In the genomic region with DNA sequence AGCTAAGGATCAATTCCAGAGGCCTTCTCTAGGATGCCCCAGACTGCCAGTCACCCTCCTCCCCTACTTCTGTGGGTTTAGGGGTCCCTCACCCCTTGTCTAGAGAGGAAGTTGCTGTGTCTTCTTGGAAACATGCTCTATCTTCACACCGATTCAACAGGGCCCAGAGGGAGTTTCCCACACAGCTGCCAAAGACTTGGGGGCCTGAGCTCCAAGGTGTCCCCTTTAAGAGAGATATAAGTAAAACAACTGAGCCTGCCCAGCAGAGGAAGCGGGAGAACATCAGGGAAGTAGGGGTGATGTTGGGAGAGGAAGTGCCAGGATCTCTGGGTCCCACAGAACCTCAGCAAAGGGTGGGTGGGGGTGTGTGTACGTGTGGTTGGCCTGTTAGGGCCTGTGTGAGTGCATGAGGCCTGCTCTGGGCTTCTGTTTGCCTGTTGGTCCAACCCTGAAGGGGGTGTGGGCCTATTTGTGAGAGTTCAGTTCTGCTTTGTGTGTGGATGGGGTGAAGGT, we compare ENCODE assay signal across 10 mouse cellular contexts. TPM values are rescaled to one million over a fixed set of nuclear protein-coding genes. Genes with fewer than 3 reads are reported as not detected.
DNase-seq lines count a peak whose midpoint lies in the region; ATAC-seq lines count a peak whose summit lies in the region.
"Had no signal": no experiment of that assay in that cellular context is flagged by ENCODE, and none has a peak within 500 bp of the region (broad histone marks: within the 10 kb centered on the region; RNA-seq: fewer than 3 reads in every experiment).

No protein-coding gene starts in this region.

- no peak overlapping the region for H3K4me2 ChIP-seq in hindbrain, embryonic 11.5 days (replicated peaks; ENCODE audit: low read depth, low read length)
- no peak overlapping the region for H3K4me2 ChIP-seq in liver, embryonic 13.5 days

- H3K4me1 ChIP-seq in hindbrain, embryonic 10.5 days (replicated peaks) = peaks cover 78% of the 10 kb centered on the region
- peaks cover 26% of the 10 kb centered on the region for H3K4me1 ChIP-seq in hindbrain, embryonic 11.5 days (replicated peaks; ENCODE audit: control insufficient read depth, insufficient read depth, low read length)
- peaks cover 100% of the 10 kb centered on the region for H3K4me1 ChIP-seq in liver, embryonic 13.5 days (replicated peaks)

- peak overlapping the region; percentile 35; the same call in 1 of the 2 replicates for H3K27ac ChIP-seq in hindbrain, embryonic 10.5 days
- no peak overlapping the region for H3K27ac ChIP-seq in hindbrain, embryonic 11.5 days (ENCODE audit: low read depth, low read length)
- H3K27ac ChIP-seq in liver, embryonic 13.5 days = peak overlapping the region; percentile 99

- DNase-seq in hindbrain, embryonic 10.5 days (ENCODE audit: low spot score) = no peak
- no peak for DNase-seq in hindbrain, embryonic 11.5 days (ENCODE audit: low spot score)
- DNase-seq in urinary bladder, postnatal 25 days (ENCODE audit: low spot score) = peak; percentile 39
- no peak for DNase-seq in urinary bladder, adult 2 months (ENCODE audit: low spot score)
- no peak for DNase-seq in liver, embryonic 13.5 days
- peak; percentile 62 for DNase-seq in urinary bladder, postnatal 36 days (ENCODE audit: low spot score in 2 of 2)
- DNase-seq in layer of hippocampus, adult 9-10 months (ENCODE audit: low spot score) = no peak
- DNase-seq in layer of hippocampus, adult 8-10 months (ENCODE audit: low spot score in 2 of 2) = no peak

- H3K9me3 ChIP-seq in hindbrain, embryonic 10.5 days = no peaks in the 10 kb centered on the region
- H3K9me3 ChIP-seq in hindbrain, embryonic 11.5 days (ENCODE audit: control insufficient read depth, low read length) = no peaks in the 10 kb centered on the region
- no peaks in the 10 kb centered on the region for H3K9me3 ChIP-seq in liver, embryonic 13.5 days (replicated peaks)

- no peak overlapping the region for H3K4me3 ChIP-seq in hindbrain, embryonic 10.5 days
- H3K4me3 ChIP-seq in hindbrain, embryonic 11.5 days (ENCODE audit: low read depth, low read length) = no peak overlapping the region
- H3K4me3 ChIP-seq in liver, embryonic 13.5 days (replicated peaks) = no peak overlapping the region

- no peak for ATAC-seq in hindbrain, embryonic 11.5 days (ENCODE audit: low FRiP score)
- ATAC-seq in liver, embryonic 13.5 days (ENCODE audit: low read depth) = no peak
- ATAC-seq: inflammation-experienced regulatory T-cells, adult 6 months had no signal

- no peaks in the 10 kb centered on the region for H3K36me3 ChIP-seq in hindbrain, embryonic 10.5 days
- no peaks in the 10 kb centered on the region for H3K36me3 ChIP-seq in hindbrain, embryonic 11.5 days (ENCODE audit: control insufficient read depth, insufficient read depth, low read length)
- no peaks in the 10 kb centered on the region for H3K36me3 ChIP-seq in liver, embryonic 13.5 days

- peaks cover 94% of the 10 kb centered on the region for H3K27me3 ChIP-seq in hindbrain, embryonic 10.5 days (ENCODE audit: insufficient read depth, poor library complexity, severe bottlenecking)
- H3K27me3 ChIP-seq in hindbrain, embryonic 11.5 days (ENCODE audit: control insufficient read depth, insufficient read depth, low read length) = peaks cover 45% of the 10 kb centered on the region
- no peaks in the 10 kb centered on the region for H3K27me3 ChIP-seq in liver, embryonic 13.5 days

- WGBS in hindbrain, embryonic 10.5 days = 74% methylated on average over 3 of the region's 3 CpGs
- 60% methylated on average over 3 of the region's 3 CpGs for WGBS in hindbrain, embryonic 11.5 days
- 37% methylated on average over 3 of the region's 3 CpGs for WGBS in liver, embryonic 13.5 days (ENCODE audit: insufficient replicate concordance)

- no peak overlapping the region for H3K9ac ChIP-seq in hindbrain, embryonic 11.5 days (ENCODE audit: low read depth, low read length)
- peak overlapping the region; percentile 41 for H3K9ac ChIP-seq in liver, embryonic 13.5 days

RNA-seq across cellular contexts. Expression of a gene that starts 4.0 kb away (rescaled TPM):
- 6.5 and 8.7 TPM in 2 replicates for polyA plus RNA-seq in hindbrain, embryonic 10.5 days (2016; fragmentation: Nextera tagmentation; extraction: Ambion mirVana)
- polyA plus RNA-seq in hindbrain, embryonic 11.5 days (2014; fragmentation: Nextera tagmentation; extraction: Ambion mirVana) = 6.2 and 6.4 TPM in 2 replicates
- 97.4 and 121 TPM in 2 replicates for polyA plus RNA-seq in urinary bladder, adult 2 months (2012; rRNA removed)
- polyA plus RNA-seq in liver, embryonic 13.5 days (2015; fragmentation: Nextera tagmentation; extraction: Ambion mirVana) = 12.2 and 15.3 TPM in 2 replicates
- 10 to 100 TPM; 61.1 to 79.5 (median 75.6) TPM for total RNA-seq in layer of hippocampus, adult 8-10 months (2022)

RNA-seq across cellular contexts. Expression of a gene that starts 7.8 kb away (rescaled TPM):
- polyA plus RNA-seq in hindbrain, embryonic 10.5 days (2016; fragmentation: Nextera tagmentation; extraction: Ambion mirVana) = 14.5 and 16.8 TPM in 2 replicates
- polyA plus RNA-seq in hindbrain, embryonic 11.5 days (2014; fragmentation: Nextera tagmentation; extraction: Ambion mirVana) = 9.5 and 10.3 TPM in 2 replicates
- polyA plus RNA-seq in urinary bladder, adult 2 months (2012; rRNA removed) = 26.9 and 28.5 TPM in 2 replicates
- 7.2 and 7.4 TPM in 2 replicates for polyA plus RNA-seq in liver, embryonic 13.5 days (2015; fragmentation: Nextera tagmentation; extraction: Ambion mirVana)
- total RNA-seq in layer of hippocampus, adult 8-10 months (2022) = 10 to 100 TPM; 10.9 to 11.6 (median 11.3) TPM

RNA-seq across cellular contexts. Expression of a gene that starts 13.0 kb away (rescaled TPM):
- polyA plus RNA-seq in hindbrain, embryonic 10.5 days (2016; fragmentation: Nextera tagmentation; extraction: Ambion mirVana) = 137 and 146 TPM in 2 replicates
- polyA plus RNA-seq in hindbrain, embryonic 11.5 days (2014; fragmentation: Nextera tagmentation; extraction: Ambion mirVana) = 98.5 and 104 TPM in 2 replicates
- 49.4 and 49.5 TPM in 2 replicates for polyA plus RNA-seq in urinary bladder, adult 2 months (2012; rRNA removed)
- polyA plus RNA-seq in liver, embryonic 13.5 days (2015; fragmentation: Nextera tagmentation; extraction: Ambion mirVana) = 130 TPM in 2 replicates
- 10 to 100 TPM; 36.2 to 46.2 (median 41.2) TPM for total RNA-seq in layer of hippocampus, adult 8-10 months (2022)

RNA-seq across cellular contexts. Expression of a gene that starts 13.2 kb away (rescaled TPM):
- polyA plus RNA-seq in hindbrain, embryonic 10.5 days (2016; fragmentation: Nextera tagmentation; extraction: Ambion mirVana) = 1,241 and 1,456 TPM in 2 replicates
- 1,367 and 1,409 TPM in 2 replicates for polyA plus RNA-seq in hindbrain, embryonic 11.5 days (2014; fragmentation: Nextera tagmentation; extraction: Ambion mirVana)
- 215 and 231 TPM in 2 replicates for polyA plus RNA-seq in urinary bladder, adult 2 months (2012; rRNA removed)
- 1,982 and 2,114 TPM in 2 replicates for polyA plus RNA-seq in liver, embryonic 13.5 days (2015; fragmentation: Nextera tagmentation; extraction: Ambion mirVana)
- 100 to 1,000 TPM; 328 to 367 (median 342) TPM for total RNA-seq in layer of hippocampus, adult 8-10 months (2022)

RNA-seq across cellular contexts. Expression of a gene that starts 13.3 kb away (rescaled TPM):
- polyA plus RNA-seq in hindbrain, embryonic 10.5 days (2016; fragmentation: Nextera tagmentation; extraction: Ambion mirVana) = not detected in 2 replicates
- not detected in 2 replicates for polyA plus RNA-seq in hindbrain, embryonic 11.5 days (2014; fragmentation: Nextera tagmentation; extraction: Ambion mirVana)
- polyA plus RNA-seq in urinary bladder, adult 2 months (2012; rRNA removed) = not detected in 2 replicates
- polyA plus RNA-seq in liver, embryonic 13.5 days (2015; fragmentation: Nextera tagmentation; extraction: Ambion mirVana) = not detected in 2 replicates
- not detected for total RNA-seq in layer of hippocampus, adult 8-10 months (2022)
- polyA plus RNA-seq: cortical plate, adult 2 months; inflammation-experienced regulatory T-cells, adult 6 months had no signal

Comparison
In these comparisons a context has a peak if more than half of its experiments do, and no peak if none do; other contexts are left out.
1. DNase-seq: peak in urinary bladder, postnatal 25 days (single experiment) and urinary bladder, postnatal 36 days (2 of 2); none in hindbrain, embryonic 10.5 days (single experiment), hindbrain, embryonic 11.5 days (single experiment), urinary bladder, adult 2 months (single experiment), liver, embryonic 13.5 days (single experiment), layer of hippocampus, adult 9-10 months (single experiment) and layer of hippocampus, adult 8-10 months (0 of 2).